Mouse (Mus musculus) erythroblast, embryonic 14.5 days (primary cell): ENCODE measurements around the gene Lamtor2. TPM values are rescaled to one million over a fixed set of nuclear protein-coding genes. Genes with fewer than 3 reads are reported as not detected.

Experiments
- H3K27me3 ChIP-seq: 2 replicates; pipeline ENCODE4 v1.6.1; 2012; ENCODE audit warnings: inconsistent platforms; ENCODE audit not compliant: control insufficient read depth
- H3K36me3 ChIP-seq: 2 replicates; pipeline ENCODE4 v1.6.1; 2012; ENCODE audit warnings: mild to moderate bottlenecking, inconsistent platforms; ENCODE audit not compliant: control insufficient read depth
- H3K4me1 ChIP-seq: 2 replicates; pipeline ENCODE4 v1.6.1; 2012; ENCODE audit warnings: inconsistent platforms; ENCODE audit not compliant: control insufficient read depth
- H3K4me3 ChIP-seq: replicated peaks from 2 replicates; pipeline ENCODE3; 2012; ENCODE audit warnings: moderate library complexity, mild to moderate bottlenecking, inconsistent platforms
- H3K9me3 ChIP-seq: 2 replicates; pipeline ENCODE4 v1.6.1; 2012; ENCODE audit warnings: low read length, inconsistent platforms, mixed read lengths; ENCODE audit not compliant: control insufficient read depth
- GATA1 ChIP-seq: IDR thresholded peaks from 2 replicates; pipeline ENCODE4 v1.6.1; 2012; ENCODE audit warnings: low read length, inconsistent platforms, mixed read lengths
- TAL1 ChIP-seq: IDR thresholded peaks from 3 replicates; pipeline ENCODE4 v1.6.1; 2012; ENCODE audit warnings: low read length, inconsistent platforms, mixed read lengths
- polyA plus RNA-seq: library from polyadenylated mRNA; stranded (reverse); fragments of >175 nt; gene quantifications from 2 replicates; pipeline ENCODE4 v1.2.3, GENCODE M21; 2012

Gene Lamtor2
- polyA plus RNA-seq, 1 experiment: 7.4 TPM

GRCm38 (mm10) chr3:88538271-88539145 lies 14.4 kb downstream of the Lamtor2 start:
- Histone ChIP-seq H3K4me1 (peaks cover 30% of the 10 kb centered on the region), H3K4me3 (no peak overlapping the region), H3K9me3 (no peaks in the 10 kb centered on the region), H3K27me3 (peaks cover 7% of the 10 kb centered on the region), H3K36me3 (no peaks in the 10 kb centered on the region)
- no peak for TF ChIP-seq TAL1
- TF ChIP-seq GATA1: no peak

- peak overlapping the region; percentile 64 for H3K4me3 ChIP-seq
- H3K4me1 ChIP-seq: peaks cover 43% of the 10 kb centered on the region
- no peak for TF ChIP-seq GATA1
- no peak for TF ChIP-seq TAL1
Measured at GRCm38 (mm10) chr3:88537146-88537545, 15.7 kb downstream of the Lamtor2 start.

GRCm38 (mm10) chr3:88536103-88536930 lies 16.6 kb downstream of the Lamtor2 start:
- Histone ChIP-seq H3K36me3 (no peaks in the 10 kb centered on the region), H3K4me1 (peaks cover 51% of the 10 kb centered on the region), H3K4me3 (peak overlapping the region; percentile 64), H3K27me3 (peaks cover 20% of the 10 kb centered on the region), H3K9me3 (no peaks in the 10 kb centered on the region)
- no peak for TF ChIP-seq TAL1
- TF ChIP-seq GATA1: no peak

More at GRCm38 (mm10) chr3:88537146-88537545, 15.7 kb downstream of the Lamtor2 start:
- H3K9me3 ChIP-seq: no peaks in the 10 kb centered on the region
- no peaks in the 10 kb centered on the region for H3K36me3 ChIP-seq
- H3K27me3 ChIP-seq: peaks cover 20% of the 10 kb centered on the region

GRCm38 (mm10) chr3:88535527-88535926 lies 17.3 kb downstream of the Lamtor2 start:
- Histone ChIP-seq H3K4me1 (peaks cover 59% of the 10 kb centered on the region), H3K36me3 (no peaks in the 10 kb centered on the region), H3K27me3 (peaks cover 20% of the 10 kb centered on the region), H3K4me3 (no peak overlapping the region), H3K9me3 (no peaks in the 10 kb centered on the region)
- TF ChIP-seq GATA1 (no peak), TAL1 (no peak)

GRCm38 (mm10) chr3:88535005-88535404 lies 17.9 kb downstream of the Lamtor2 start:
- Histone ChIP-seq H3K4me3 (no peak overlapping the region), H3K36me3 (no peaks in the 10 kb centered on the region), H3K27me3 (peaks cover 20% of the 10 kb centered on the region), H3K4me1 (peaks cover 61% of the 10 kb centered on the region), H3K9me3 (no peaks in the 10 kb centered on the region)
- TF ChIP-seq GATA1 (no peak), TAL1 (no peak)

GRCm38 (mm10) chr3:88533706-88534105 lies 19.2 kb downstream of the Lamtor2 start:
- Histone ChIP-seq H3K27me3 (peaks cover 20% of the 10 kb centered on the region), H3K4me3 (no peak overlapping the region), H3K4me1 (peaks cover 68% of the 10 kb centered on the region), H3K36me3 (no peaks in the 10 kb centered on the region), H3K9me3 (no peaks in the 10 kb centered on the region)
- TF ChIP-seq TAL1: no peak
- TF ChIP-seq GATA1: no peak

- no peak for TF ChIP-seq GATA1
- no peak for TF ChIP-seq TAL1
- Histone ChIP-seq H3K27me3 (peaks cover 20% of the 10 kb centered on the region), H3K9me3 (no peaks in the 10 kb centered on the region), H3K4me3 (peak overlapping the region; percentile 75), H3K4me1 (peaks cover 68% of the 10 kb centered on the region), H3K36me3 (no peaks in the 10 kb centered on the region)
Measured at GRCm38 (mm10) chr3:88532689-88533511, 20.0 kb downstream of the Lamtor2 start.

GRCm38 (mm10) chr3:88532299-88532674 lies 20.6 kb downstream of the Lamtor2 start, which contains the start of gene Mex3a:
Gene Mex3a, plus strand, starts transcription at chr3:88532395.
- H3K4me1 ChIP-seq: peaks cover 73% of the 10 kb centered on the region
- no peak for TF ChIP-seq GATA1
- TF ChIP-seq TAL1: no peak
- H3K9me3 ChIP-seq: no peaks in the 10 kb centered on the region

More at GRCm38 (mm10) chr3:88532299-88532674, 20.6 kb downstream of the Lamtor2 start, which contains the start of gene Mex3a:
- Histone ChIP-seq H3K4me3 (peak within 1 kb of the TSS; percentile 75), H3K36me3 (no peaks in the 10 kb centered on the region), H3K27me3 (peaks cover 20% of the 10 kb centered on the region)
